Mouse (Mus musculus) right cerebral cortex, postnatal 4 days (tissue): Measurements from ENCODE around the gene Gm40193.
"Not testable (repeated sequence)": the region's sequence is repeated elsewhere in the genome, so short reads cannot be mapped to it uniquely, and the experiment has no call there.

Experiments
- DNase-seq: peaks from one replicate; pipeline ENCODE4 v3.0.0-alpha.2; 2022

The Gm40193 gene

GRCm38 (mm10) chr11:70539877-70540587 lies 7.3 kb upstream of the Gm40193 start, which contains the start of gene Pld2:
TSS of gene Pld2 (plus strand) at chr11:70540064.
- DNase-seq = peak; percentile 89

- DNase-seq = no peak
Observed at GRCm38 (mm10) chr11:70539423-70539822, 6.7 kb upstream of the Gm40193 start.

GRCm38 (mm10) chr11:70531065-70531464 lies 1.7 kb downstream of the Gm40193 start:
- not testable (repeated sequence) for DNase-seq

GRCm38 (mm10) chr11:70528610-70529009 lies 4.1 kb downstream of the Gm40193 start:
- no peak for DNase-seq

GRCm38 (mm10) chr11:70526211-70526610 lies 6.5 kb downstream of the Gm40193 start:
- DNase-seq = no peak

- no peak for DNase-seq
Observed at GRCm38 (mm10) chr11:70525726-70526125, 7.0 kb downstream of the Gm40193 start.

- DNase-seq = peak; percentile 82
Observed at GRCm38 (mm10) chr11:70525184-70525678, 7.5 kb downstream of the Gm40193 start, which contains the start of gene Psmb6. TSS of gene Psmb6 (plus strand) at chr11:70525367.

GRCm38 (mm10) chr11:70524782-70525181 lies 8.0 kb downstream of the Gm40193 start:
- no peak for DNase-seq

- DNase-seq = not testable (repeated sequence)
Observed at GRCm38 (mm10) chr11:70523306-70523989, 9.3 kb downstream of the Gm40193 start.

GRCm38 (mm10) chr11:70520178-70520769 lies 12.5 kb downstream of the Gm40193 start:
- DNase-seq = peak; percentile 34

- DNase-seq = no peak
Observed at GRCm38 (mm10) chr11:70518923-70519322, 13.8 kb downstream of the Gm40193 start, which contains the start of gene Gltpd2. TSS of gene Gltpd2 (plus strand) at chr11:70519196.

- no peak for DNase-seq
Observed at GRCm38 (mm10) chr11:70518436-70518835, 14.3 kb downstream of the Gm40193 start.

- DNase-seq = no peak
Observed at GRCm38 (mm10) chr11:70516352-70516751, 16.4 kb downstream of the Gm40193 start.

GRCm38 (mm10) chr11:70514288-70514687 lies 18.5 kb downstream of the Gm40193 start, which contains the start of gene Vmo1:
TSS of gene Vmo1 (minus strand) at chr11:70514616.
- DNase-seq = no peak

GRCm38 (mm10) chr11:70513520-70513919 lies 19.2 kb downstream of the Gm40193 start:
- no peak for DNase-seq

- DNase-seq = no peak
Observed at GRCm38 (mm10) chr11:70512709-70513342, 19.9 kb downstream of the Gm40193 start.

GRCm38 (mm10) chr11:70511825-70512224 lies 20.9 kb downstream of the Gm40193 start:
- no peak for DNase-seq

GRCm38 (mm10) chr11:70511242-70511641 lies 21.5 kb downstream of the Gm40193 start:
- no peak for DNase-seq

GRCm38 (mm10) chr11:70509753-70510564 lies 22.8 kb downstream of the Gm40193 start:
- peak; percentile 50 for DNase-seq

GRCm38 (mm10) chr11:70506962-70507515 lies 25.7 kb downstream of the Gm40193 start:
- DNase-seq = no peak

GRCm38 (mm10) chr11:70506385-70506784 lies 26.4 kb downstream of the Gm40193 start:
- peak; percentile 51 for DNase-seq

GRCm38 (mm10) chr11:70504970-70505369 lies 27.8 kb downstream of the Gm40193 start, which contains the start of gene Tm4sf5:
TSS of gene Tm4sf5 (plus strand) at chr11:70505244.
- DNase-seq = no peak
